Mouse (Mus musculus) A20 (cell line): ENCODE data around the gene P3h3.

Experiments used
- DNase-seq: peaks from one replicate; pipeline ENCODE4 v3.0.0-alpha.2; 2011; ENCODE audit warnings: low read depth, low spot score

P3h3 gene

GRCm38 (mm10) chr6:124865766-124866362 lies 8.3 kb upstream of the P3h3 start:
- no peak for DNase-seq

DNA sequence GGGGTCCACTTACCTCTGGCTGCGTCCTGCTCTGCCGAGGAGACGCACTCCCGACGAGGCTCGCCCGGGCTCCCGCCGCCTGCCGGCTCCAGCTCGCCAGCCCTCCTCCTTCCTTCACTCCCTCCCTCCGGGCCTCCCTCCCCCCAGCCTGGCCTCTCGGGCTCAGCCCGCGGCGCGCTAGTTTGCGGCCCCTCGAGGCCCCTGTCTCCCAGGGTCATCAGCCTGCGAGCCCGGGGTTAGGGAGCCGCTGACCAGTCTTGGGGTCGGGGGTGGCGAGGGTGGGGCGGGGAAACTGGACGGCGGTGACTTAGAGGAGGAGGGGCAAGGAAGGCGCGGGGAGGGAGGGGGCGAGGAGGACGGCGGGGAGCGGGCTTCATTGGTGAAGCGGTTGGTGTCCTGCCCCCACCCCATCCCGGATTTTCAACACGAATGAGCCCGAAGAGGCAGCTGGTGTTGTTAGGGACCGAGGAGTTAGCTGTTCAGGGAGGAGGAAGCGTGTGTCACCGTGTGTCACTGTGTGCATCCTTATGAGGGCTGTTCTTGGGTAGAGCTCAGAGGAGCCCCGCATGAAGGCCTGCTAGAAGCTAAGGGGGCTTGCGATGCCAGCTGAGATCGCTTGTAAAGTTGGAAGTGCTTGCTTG lies 6.2 kb upstream of the P3h3 start, which contains the start of gene Gpr162:
Gpr162 (minus strand) TSS at position 326 of the 641 bp plus-strand sequence.
- DNase-seq: no peak

DNA sequence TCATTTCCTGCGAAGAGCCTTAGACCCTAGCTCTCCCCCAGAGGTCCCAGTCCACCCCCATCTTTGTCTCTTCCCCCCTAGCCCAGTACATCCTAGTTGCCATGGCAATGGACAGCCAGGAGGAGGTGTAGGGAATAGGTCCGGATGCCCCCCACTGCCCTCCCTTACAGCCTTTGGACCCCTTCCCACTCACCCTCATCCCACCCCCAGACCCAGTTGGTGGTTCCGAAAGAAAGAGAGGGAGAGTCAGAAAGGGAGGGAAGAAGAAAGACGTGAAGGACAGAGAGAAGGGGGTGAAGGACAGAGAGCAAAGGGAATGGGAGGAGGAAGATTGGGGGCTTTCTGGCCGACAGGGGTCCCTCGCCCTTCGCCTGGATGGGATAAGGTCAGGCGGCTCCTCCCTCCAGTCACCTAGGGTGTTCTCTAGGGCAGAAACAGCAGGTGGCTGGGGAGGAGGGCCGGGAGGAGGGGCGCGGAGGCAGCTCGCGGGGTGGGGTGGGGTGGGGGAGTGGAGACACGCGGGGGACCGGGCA lies 5.6 kb upstream of the P3h3 start:
- no peak for DNase-seq

GRCm38 (mm10) chr6:124862406-124863124 lies 5.0 kb upstream of the P3h3 start:
- DNase-seq: no peak

GRCm38 (mm10) chr6:124861802-124862201 lies 4.2 kb upstream of the P3h3 start:
- DNase-seq: peak; percentile 24

- DNase-seq: no peak
Measured at GRCm38 (mm10) chr6:124861266-124861665, 3.7 kb upstream of the P3h3 start.

DNA sequence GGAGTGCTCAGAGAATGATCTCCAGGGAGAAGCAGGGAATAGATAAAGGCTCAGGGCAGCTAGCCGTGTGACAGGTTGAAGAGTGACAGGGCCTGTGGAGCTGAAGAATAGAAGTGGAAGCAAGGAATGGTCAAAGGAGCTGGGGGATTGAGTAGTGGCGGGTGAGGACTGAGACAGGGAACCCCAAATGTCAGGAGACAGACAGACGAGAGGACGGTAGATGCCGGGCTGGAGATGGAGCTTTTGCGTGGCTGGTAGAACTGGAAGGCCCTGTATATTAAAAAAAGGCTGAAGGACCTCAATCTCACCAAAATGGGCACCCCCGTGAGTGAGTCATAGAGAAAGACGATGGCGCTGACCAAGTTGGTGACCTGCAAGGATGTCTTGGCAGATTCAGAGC lies 3.0 kb upstream of the P3h3 start:
- no peak for DNase-seq

DNA sequence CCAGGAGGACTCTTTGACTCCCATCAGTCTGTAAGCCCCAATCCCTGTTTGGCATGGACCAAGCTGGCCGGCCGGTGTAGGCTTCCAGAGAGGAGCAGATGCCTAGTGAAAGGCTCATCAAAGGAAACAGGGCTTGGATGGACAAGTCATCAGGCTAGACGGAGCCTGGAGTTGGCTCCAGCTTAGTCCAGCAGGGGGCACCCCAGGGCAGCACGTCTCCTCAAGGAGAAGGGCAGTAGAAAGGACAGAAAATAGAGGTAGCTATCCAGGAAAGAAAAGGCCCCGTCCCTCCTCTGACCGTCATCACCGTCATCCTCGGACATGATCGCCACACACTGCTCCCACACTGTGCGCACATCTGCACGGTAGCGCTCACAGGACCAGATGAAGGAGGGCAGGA lies 2.2 kb upstream of the P3h3 start:
- DNase-seq: peak; percentile 79

GRCm38 (mm10) chr6:124858561-124859318 lies 1.2 kb upstream of the P3h3 start:
- DNase-seq: no peak

DNA sequence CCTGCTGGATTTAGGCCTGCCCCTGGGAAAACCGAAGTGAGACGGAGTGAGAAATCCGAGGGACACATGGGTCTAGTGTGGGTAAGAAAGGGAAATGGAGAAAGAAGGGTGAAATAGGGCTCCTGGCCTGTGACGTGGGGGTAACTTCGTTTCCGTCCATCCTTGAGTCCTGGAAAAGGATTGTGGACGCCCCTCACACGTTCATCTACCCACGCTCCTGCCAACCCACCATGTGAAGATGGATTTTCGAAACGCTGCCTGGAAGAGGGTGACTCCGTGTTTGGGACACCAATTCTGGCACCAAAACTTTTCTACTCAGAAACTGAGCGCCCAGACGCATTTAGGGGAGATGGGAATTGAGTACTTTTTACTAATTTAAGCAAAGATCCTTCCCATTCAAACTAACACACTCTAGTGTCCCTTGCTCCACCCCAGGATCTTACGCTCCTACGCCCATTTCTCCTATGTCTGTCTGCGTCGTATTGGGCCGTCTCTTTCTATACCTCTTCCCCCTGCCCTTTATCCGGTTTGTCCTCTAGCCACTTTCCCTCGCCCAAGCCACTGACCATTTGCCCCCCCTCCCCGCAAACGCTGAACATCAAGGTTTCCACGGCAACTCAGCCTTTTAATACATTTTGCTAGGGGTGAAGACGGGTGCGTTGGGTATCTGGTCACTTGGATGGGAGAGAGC lies 433 bp upstream of the P3h3 start:
- DNase-seq: no peak

- no peak for DNase-seq
Measured at GRCm38 (mm10) chr6:124856321-124856720, 1.2 kb downstream of the P3h3 start.

GRCm38 (mm10) chr6:124854647-124855046 lies 2.9 kb downstream of the P3h3 start:
- no peak for DNase-seq

- no peak for DNase-seq
Measured at GRCm38 (mm10) chr6:124850535-124850934, 7.0 kb downstream of the P3h3 start.

DNA sequence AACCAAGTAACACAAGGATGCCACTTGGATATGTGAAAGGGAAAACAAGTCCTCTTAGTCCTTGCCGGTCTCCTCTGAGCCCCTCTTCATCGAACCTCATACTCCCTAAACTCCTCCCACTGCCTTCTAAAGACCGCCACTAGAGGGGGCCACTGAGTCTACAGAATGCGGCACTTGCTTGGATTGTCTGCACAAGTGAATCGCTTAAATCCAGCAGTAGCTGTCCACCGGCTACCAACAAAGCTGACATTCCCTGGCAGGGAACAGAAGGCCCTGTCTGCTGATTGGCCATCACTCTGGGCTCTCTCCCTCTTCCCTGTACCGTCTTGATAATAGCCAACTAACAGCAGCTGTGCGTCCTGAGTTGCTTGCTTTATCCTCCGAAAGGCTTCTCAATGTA lies 10.2 kb downstream of the P3h3 start:
- DNase-seq: peak; percentile 88

GRCm38 (mm10) chr6:124840241-124841167 lies 17.0 kb downstream of the P3h3 start, which contains the start of gene Gnb3:
Gnb3 (minus strand) TSS chr6:124840275.
- DNase-seq: peak; percentile 91

- DNase-seq: no peak
Measured at GRCm38 (mm10) chr6:124839805-124840204, 17.7 kb downstream of the P3h3 start.

GRCm38 (mm10) chr6:124836411-124836810 lies 21.1 kb downstream of the P3h3 start:
- no peak for DNase-seq

DNA sequence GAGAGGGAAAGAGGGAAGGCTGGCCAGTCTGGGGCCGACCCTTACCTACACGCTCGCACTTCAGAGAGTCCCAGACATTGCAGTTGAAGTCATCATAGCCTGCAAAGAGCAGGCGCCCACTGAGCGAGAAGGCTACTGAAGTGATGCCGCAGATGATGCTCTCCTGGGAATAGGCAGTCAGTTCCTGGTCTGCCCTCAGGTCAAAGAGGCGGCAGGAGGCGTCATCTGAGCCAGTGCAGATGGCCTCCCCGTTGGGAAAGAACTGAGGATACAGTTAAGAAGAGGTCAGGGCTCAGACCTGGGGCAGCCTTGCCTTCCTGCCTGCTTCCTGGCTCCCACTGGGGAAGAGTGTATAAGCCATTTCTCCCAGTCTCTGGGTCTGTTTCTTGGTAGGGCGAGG lies 22.0 kb downstream of the P3h3 start:
- no peak for DNase-seq

DNA sequence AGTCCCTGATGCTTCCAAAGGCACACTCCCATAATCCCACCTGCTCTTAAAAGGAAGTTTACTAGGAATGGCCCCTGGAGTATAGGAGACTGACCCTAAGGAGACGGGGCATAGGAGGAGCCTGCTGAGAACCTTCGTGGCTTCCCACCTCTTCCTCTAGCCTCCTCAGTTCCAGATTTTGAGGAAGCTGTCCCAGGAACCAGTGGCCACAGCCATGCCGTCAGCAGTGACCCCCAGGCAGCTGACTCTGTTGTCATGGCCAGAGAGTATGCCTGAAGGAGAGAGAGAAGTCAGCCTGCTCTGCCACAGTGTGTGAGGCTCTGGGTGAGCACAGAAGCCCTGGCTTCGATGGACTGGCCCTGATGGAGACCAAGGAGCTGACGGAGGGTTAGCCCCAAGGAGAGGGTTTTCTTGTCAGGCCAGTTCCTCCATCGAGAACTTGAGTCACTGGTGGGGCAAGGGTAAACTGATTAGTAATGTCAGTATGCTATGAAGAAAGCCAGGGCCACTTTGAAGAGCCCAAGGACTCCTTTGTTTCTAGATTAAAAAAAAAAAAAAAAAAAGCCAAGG lies 23.0 kb downstream of the P3h3 start:
- DNase-seq: no peak

DNA sequence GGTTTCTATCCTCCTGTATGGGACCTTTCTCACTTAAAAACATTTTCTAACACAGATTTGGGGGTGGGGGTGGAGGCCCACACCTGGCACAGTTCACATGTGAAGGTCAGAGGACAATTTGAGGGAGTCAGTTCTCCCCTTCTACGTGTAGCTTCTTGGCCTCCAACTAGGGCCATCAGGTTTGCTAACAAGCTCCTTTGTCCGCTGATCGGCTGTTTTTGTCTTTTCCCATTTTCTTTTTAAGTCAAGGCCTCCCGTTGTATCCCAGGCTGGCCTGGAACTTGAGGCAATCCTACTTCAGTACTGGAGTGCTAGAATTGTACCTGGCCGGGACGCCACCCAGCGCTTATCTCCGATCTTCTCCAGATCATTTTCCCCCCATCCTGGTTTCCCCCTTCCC lies 25.9 kb downstream of the P3h3 start:
- no peak for DNase-seq
